Mouse (Mus musculus): ENCODE measurements around the gene Dck.

DNA sequence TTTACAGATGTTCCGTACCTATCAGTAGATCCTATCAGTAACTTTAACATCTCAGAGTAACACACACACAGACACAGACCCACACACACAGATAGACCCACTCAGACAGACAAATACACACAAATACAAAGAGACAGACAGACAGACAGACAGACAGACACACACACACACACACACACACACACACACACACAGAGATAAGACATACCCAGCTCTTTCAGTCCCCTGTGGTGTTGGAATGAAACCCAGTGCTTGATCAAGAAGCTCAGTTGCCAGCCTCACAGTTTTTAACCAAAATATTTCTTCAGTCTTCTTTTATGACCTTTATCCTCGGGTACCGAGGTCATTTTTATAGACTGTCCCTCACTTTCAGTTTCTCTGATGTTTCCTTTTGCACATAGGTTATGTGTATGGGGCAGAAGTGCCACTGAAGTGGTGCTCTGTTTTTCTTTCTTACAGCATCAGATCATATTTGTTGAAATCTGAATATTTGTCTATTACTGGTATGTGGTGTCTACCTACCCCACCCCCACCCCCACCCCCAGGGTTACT lies 37.1 kb upstream of the Dck start:
- no peak for TF ChIP-seq POLR2A (IDR thresholded peaks at IDR 0.05; ENCODE audit: extremely low read depth, insufficient read depth, low read length)
- TF ChIP-seq CTCF (IDR thresholded peaks at IDR 0.05; ENCODE audit: low read depth, low read length) = no peak

Data from liver, adult 2 months (tissue).